Mouse (Mus musculus) WW6 (cell line): ENCODE measurements around the gene Lipk.

ENCODE experiments used
- DNase-seq: peaks from one replicate; pipeline ENCODE4 v3.0.0-alpha.2; 2013; ENCODE audit warnings: low read depth, low spot score

Gene Lipk

GRCm38 (mm10) chr19:34008002-34008401 is at the start of gene Lipk:
Gene Lipk, plus strand, starts transcription at chr19:34008290.
- DNase-seq = no peak

DNA sequence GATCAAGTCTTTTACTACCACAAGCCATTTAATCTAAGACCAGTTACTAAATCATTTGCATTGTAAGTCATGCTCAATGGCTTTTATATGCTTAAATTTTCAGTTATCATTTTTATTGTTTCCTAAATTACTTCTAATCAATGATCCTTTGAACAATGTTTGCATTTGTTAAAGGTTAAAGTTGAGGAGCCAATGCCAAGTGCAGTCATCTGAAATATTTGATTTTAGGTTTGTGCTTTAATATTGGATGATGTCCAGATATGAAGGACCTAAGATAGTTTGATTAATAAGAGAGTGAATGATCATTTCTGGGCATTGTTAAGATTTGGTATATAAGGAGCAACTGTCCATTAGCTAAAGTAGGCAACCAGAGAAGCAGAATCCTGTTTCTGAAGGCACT is 47.2 kb upstream of the Lipk start, which contains the start of gene Lipf:
Lipf (plus strand) TSS at position 301 of the 400 bp plus-strand sequence.
- DNase-seq = no peak

DNA sequence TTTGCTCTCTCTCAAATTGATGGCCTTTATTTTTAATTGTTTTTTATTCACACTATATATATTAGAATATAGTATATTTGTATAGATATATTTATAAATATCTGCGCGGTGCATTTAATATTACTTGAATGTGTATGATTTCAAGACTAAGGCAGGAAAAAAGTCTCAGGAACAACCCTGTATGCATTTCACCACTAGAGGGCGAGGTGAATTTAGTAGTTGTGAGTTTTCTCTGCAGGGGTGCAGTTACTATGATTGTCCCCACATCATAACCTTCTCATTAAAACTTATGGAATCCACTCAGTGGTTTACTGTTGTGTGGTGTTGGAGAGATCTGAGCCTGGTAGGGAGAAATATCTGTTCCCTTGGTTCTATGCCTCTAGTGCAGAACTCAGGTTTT is 29.1 kb upstream of the Lipk start:
- DNase-seq = no peak

DNA sequence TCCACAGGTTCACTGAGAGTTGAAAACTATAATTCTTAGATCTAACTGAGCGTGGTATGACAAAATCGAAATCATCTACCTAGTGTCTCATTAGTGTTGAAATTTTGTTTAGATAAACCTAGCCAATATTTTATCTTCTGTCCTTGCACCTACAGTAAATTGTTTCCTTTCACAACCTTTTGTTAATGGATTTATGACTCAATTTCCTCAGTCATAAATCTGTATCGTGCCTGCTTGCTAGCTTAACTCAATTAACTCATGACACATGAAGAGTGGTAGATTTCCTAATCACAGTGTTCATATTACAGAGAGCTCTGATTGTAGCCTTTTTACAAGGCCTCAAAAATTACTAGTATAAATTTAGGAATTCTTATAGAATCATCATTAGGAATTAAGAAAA is 25.0 kb upstream of the Lipk start:
- no peak for DNase-seq

DNA sequence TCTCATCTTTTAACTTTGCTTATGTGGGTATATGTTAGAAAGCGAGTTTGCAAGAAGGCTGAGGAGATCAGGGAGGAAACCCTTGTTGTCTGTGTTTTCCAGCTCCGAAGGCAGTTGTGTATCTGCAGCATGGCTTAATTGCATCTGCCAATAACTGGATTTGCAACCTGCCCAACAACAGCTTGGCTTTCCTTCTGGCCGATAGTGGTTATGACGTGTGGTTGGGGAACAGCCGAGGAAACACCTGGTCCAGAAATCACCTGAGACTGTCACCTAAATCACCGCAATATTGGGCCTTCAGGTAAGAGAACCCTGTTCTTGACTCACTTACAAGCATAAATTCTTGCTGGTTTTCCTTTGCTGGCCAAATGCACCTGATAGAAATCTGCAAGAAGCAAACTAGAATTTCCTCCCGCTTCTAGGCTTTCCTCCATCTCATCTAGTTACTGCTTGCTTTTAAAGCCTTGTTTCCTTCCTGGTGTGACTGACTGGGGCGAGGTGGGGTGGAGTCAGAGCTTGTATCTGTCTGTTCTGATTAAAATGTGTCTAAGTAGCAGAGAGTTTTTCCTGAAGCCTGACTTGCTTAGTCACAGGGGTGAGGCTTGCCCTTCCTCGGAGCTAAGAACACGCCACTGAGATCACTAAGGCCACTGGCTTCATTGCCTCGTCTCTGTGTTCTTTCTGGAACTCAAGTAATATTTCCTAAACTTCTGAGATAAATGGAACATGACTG is 13.5 kb downstream of the Lipk start:
- no peak for DNase-seq

- DNase-seq = no peak
Measured at GRCm38 (mm10) chr19:34022759-34023158, 14.7 kb downstream of the Lipk start.

- no peak for DNase-seq
Measured at GRCm38 (mm10) chr19:34039731-34040130, 31.6 kb downstream of the Lipk start.

- DNase-seq = no peak
Measured at GRCm38 (mm10) chr19:34043008-34043407, 34.9 kb downstream of the Lipk start.

DNA sequence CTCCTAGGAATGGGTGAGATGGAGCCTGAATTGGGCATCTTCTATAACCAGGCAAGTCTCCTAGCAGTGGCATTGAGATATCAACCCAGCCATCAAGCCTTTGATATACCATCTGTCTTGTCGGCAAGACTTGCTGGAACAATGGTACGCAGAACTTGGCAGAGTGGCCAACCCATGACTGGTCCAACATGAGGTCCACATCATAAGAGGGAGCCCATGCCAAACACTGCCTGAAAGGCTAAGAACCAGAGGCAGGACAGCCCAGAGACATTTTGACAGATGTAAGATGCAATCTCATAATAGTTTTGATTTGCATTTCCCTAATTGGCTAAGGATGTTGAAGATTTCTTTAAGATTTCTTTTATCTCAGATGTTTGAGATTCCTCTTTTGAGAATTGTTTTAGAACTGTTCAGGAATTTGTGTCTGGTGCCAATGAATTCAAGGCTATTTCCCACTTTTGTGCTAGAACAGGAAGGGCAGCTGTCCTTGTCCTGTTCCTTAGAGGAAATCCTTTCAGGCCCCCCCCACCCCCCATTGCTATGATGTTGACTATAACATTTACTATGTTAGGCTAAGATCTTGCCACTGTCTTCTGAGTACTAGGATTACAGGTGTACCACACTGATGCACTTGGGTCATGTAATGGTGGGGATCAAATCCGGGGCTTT is 41.4 kb downstream of the Lipk start:
- DNase-seq = no peak

DNA sequence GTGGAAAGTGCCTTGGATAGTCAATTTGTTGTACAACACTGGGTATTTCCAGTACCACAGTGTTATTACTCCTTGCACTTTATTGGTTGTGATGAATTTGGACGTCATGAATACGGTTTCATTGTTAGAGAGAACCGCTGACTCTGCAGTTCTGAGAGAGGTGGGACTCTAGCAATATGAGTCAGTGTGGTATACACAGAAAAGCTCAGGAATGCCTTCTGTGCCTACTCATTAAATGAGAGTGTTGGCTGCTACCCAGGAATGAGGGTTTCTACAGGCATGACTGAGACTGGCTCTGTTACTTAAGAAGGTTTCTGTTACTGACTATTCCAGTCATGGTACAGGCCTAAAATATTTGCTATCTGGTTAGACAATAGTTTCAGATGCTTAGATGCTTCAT is 43.4 kb downstream of the Lipk start:
- no peak for DNase-seq

- DNase-seq = no peak
Measured at GRCm38 (mm10) chr19:34063547-34063946, 55.5 kb downstream of the Lipk start.

DNA sequence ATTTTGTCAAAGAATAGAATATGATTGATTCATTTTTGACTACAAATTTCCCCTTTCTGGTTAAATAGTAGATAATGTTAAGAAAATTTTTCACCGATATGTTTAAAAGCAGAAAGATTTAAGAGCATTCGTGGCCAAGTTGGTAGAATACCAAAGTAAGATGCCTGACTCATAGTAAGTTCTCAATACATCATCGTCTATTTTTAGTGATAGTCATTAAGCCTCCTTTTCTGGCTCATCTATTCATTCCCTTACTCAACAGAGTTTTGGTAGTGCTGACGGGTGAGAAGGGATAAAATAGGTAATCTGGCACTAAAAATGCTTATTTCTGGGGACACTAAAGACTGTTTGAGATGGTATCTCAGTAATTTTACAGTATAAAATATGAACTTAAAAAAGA is 56.0 kb downstream of the Lipk start:
- DNase-seq = no peak

- no peak for DNase-seq
Measured at GRCm38 (mm10) chr19:34066779-34067472, 58.8 kb downstream of the Lipk start, which contains the start of gene Lipn. Gene Lipn, plus strand, starts transcription at chr19:34067358.

- no peak for DNase-seq
Measured at GRCm38 (mm10) chr19:34074239-34074638, 66.1 kb downstream of the Lipk start.

GRCm38 (mm10) chr19:34078130-34078529 is 70.0 kb downstream of the Lipk start:
- DNase-seq = no peak

DNA sequence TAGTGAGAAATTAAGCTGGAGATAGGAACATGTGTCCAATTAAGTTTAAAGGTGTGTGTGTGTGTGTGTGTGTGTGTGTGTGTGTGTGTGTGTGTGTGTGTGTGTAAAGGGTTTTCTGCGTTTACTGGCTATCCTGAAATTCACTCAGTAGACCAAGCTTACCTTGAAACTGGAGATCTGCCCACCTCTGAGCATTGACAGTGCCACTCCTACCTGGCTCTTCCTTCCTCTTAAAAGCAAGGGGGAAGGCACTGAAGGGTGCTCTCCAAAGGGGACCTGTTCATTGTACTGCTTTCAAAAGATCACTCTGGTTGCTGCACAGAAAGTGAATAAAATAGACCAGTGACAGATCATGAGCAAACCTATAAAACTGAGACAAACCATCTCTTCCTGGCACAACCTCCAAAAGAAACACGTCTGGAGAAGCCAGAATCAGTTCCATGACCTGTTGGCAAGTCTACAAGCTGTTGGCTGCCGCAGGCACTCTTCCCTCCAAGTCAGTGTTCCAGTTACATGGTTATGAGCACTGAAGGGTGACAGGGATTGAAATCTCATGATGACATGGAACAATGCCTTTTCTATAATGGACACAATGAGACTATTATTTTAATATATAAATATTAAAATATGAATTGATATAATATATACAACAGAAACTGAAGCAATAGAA is 81.1 kb downstream of the Lipk start:
- no peak for DNase-seq

DNA sequence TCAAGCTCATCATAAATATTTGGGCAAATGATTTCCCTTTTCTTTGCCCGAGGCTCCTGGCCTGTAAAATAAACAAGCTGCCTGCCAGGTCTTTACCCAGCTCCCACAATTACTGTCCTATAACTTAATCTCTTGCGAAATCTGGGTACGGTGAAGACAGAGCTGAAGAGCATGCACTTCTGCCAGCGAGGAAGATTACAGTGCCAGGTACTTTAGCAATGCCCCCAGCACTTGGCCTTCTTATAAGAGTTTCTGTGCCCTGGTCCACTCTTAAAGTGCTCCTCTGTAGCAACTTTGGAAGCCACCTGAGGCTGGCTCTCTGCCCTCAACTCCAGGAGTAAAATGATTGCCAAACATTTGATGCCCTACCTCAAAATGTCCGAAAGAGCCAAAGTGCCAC is 87.3 kb downstream of the Lipk start:
- no peak for DNase-seq

- no peak for DNase-seq
Measured at GRCm38 (mm10) chr19:34096228-34096627, 88.1 kb downstream of the Lipk start.
